Mouse (Mus musculus) heart, adult 2 months (tissue): ENCODE measurements around the gene Ptpn11.

Experiments used
- CTCF ChIP-seq: fragments of 200-600 bp; IDR thresholded peaks from 2 replicates; pipeline ENCODE4 v1.8.1; 2022; ENCODE audit warnings: antibody characterized with exemption, mild to moderate bottlenecking, moderate library complexity
- EP300 ChIP-seq: fragments of 200-500 bp; IDR thresholded peaks from 2 replicates; pipeline ENCODE4 v1.6.1; 2011; ENCODE audit warnings: low read depth, low read length, control low read depth; ENCODE audit not compliant: insufficient read depth
- POLR2A ChIP-seq: fragments of 200-500 bp; IDR thresholded peaks from 2 replicates; pipeline ENCODE4 v1.6.1; 2011; ENCODE audit warnings: mild to moderate bottlenecking, low read depth, low read length, control low read depth; ENCODE audit not compliant: insufficient read depth

DNA sequence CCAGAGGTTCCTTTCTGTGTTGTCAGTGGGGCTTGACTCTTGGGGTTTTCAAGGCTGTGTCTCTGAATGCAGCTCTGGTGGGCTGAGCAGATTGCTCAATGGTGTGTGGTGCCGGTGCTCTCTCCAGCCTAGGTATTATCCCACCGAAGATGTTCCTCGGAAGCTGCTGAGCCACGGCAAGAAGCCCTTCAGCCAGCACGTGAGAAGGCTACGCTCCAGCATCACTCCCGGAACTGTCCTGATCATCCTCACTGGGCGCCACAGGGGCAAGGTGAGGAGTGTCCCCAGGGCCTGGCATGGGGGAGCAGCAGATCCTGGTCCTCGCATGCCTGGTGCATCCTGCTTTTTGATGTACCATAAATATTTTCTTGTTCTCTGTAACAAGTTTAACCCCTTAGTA lies 15.3 kb upstream of the Ptpn11 start:
- no peak for TF ChIP-seq EP300
- no peak for TF ChIP-seq CTCF
- TF ChIP-seq POLR2A, result no peak
